Mouse (Mus musculus): ENCODE measurements around the gene Ergic3. TPM values are rescaled to one million over a fixed set of nuclear protein-coding genes. Genes with fewer than 3 reads are reported as not detected.
A peak's percentile ranks its signal among the peaks of the same experiment; 100 is the strongest.

Gene Ergic3
- polyA plus RNA-seq (2015; fragmentation: Nextera tagmentation; extraction: Ambion mirVana) = 239 and 246 TPM in 2 replicates

- Histone ChIP-seq H3K36me3 (peaks cover 33% of the 10 kb centered on the region), H3K9ac (peak within 1 kb of the TSS; percentile 90), H3K9me3 (no peaks in the 10 kb centered on the region), H3K4me2 (peak within 1 kb of the TSS; percentile 76), H3K27me3 (no peaks in the 10 kb centered on the region), H3K4me3 (peak within 1 kb of the TSS; percentile 92), H3K4me1 (peaks cover 9% of the 10 kb centered on the region), H3K27ac (peak within 1 kb of the TSS; percentile 74)
- ATAC-seq (ENCODE audit: insufficient number of reproducible peaks, low FRiP score, low TSS enrichment, low read depth) = peak; percentile 97
- WGBS = under 1% methylated on average over 42 of the region's 45 CpGs
Measured at GRCm38 (mm10) chr2:156007888-156008532, at the start of gene Ergic3, which contains the start of gene 6430550D23Rik. TSS of gene Ergic3 (plus strand) at chr2:156008045. TSS of gene 6430550D23Rik (minus strand) at chr2:156007977.

- no peak for ATAC-seq (ENCODE audit: insufficient number of reproducible peaks, low FRiP score, low TSS enrichment, low read depth)
- Histone ChIP-seq H3K4me2 (no peak overlapping the region), H3K9ac (no peak overlapping the region), H3K27ac (no peak overlapping the region), H3K9me3 (no peaks in the 10 kb centered on the region), H3K27me3 (no peaks in the 10 kb centered on the region), H3K4me3 (no peak overlapping the region), H3K4me1 (peaks cover 7% of the 10 kb centered on the region), H3K36me3 (peaks cover 40% of the 10 kb centered on the region)
- WGBS = 84% methylated on average over 5 of the region's 5 CpGs
Measured at GRCm38 (mm10) chr2:155959981-155960380, 47.9 kb upstream of the Ergic3 start.

GRCm38 (mm10) chr2:155961862-155962261, 46.0 kb upstream of the Ergic3 start:
- ATAC-seq (ENCODE audit: insufficient number of reproducible peaks, low FRiP score, low TSS enrichment, low read depth) = no peak
- Histone ChIP-seq H3K4me3 (no peak overlapping the region), H3K27ac (no peak overlapping the region), H3K4me2 (no peak overlapping the region), H3K27me3 (no peaks in the 10 kb centered on the region), H3K9ac (no peak overlapping the region), H3K4me1 (peaks cover 7% of the 10 kb centered on the region), H3K9me3 (no peaks in the 10 kb centered on the region), H3K36me3 (peaks cover 57% of the 10 kb centered on the region)
- WGBS = 77% methylated on average over 10 of the region's 10 CpGs

GRCm38 (mm10) chr2:155962991-155963390, 44.9 kb upstream of the Ergic3 start:
- Histone ChIP-seq H3K27ac (no peak overlapping the region), H3K27me3 (no peaks in the 10 kb centered on the region), H3K9me3 (no peaks in the 10 kb centered on the region), H3K4me2 (no peak overlapping the region), H3K4me3 (no peak overlapping the region), H3K36me3 (peaks cover 69% of the 10 kb centered on the region), H3K4me1 (peaks cover 2% of the 10 kb centered on the region), H3K9ac (no peak overlapping the region)
- WGBS = 31% methylated on average over 1 of the region's 1 CpGs
- ATAC-seq (ENCODE audit: insufficient number of reproducible peaks, low FRiP score, low TSS enrichment, low read depth) = no peak

DNA sequence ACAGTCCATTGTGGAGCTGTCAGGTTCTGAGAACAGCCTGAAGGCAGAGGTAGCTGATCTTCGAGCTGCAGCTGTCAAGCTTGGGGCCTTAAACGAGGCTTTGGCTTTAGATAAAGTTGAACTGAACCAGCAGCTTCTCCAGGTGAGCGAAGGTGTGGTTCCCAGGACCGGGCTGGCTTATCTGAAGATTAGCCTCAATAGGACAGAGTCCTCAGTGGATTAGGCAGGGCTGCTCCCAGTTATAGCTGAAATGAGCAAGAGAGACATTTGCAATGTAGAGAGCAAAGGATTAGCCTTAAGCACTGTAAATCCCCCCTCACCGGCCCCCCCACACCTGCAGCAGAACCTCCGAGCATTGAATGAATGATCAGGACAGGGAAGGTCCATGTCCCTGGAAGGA, 34.5 kb upstream of the Ergic3 start:
- H3K4me2 ChIP-seq = no peak overlapping the region
- H3K36me3 ChIP-seq = peaks cover 86% of the 10 kb centered on the region
- H3K27me3 ChIP-seq = no peaks in the 10 kb centered on the region
- no peaks in the 10 kb centered on the region for H3K4me1 ChIP-seq
- 83% methylated on average over 6 of the region's 6 CpGs for WGBS
- H3K9me3 ChIP-seq = no peaks in the 10 kb centered on the region
- no peak overlapping the region for H3K9ac ChIP-seq
- H3K4me3 ChIP-seq = no peak overlapping the region
- no peak for ATAC-seq (ENCODE audit: insufficient number of reproducible peaks, low FRiP score, low TSS enrichment, low read depth)
- H3K27ac ChIP-seq = no peak overlapping the region

GRCm38 (mm10) chr2:155974087-155974731, 33.6 kb upstream of the Ergic3 start:
- Histone ChIP-seq H3K4me2 (no peak overlapping the region), H3K4me1 (no peaks in the 10 kb centered on the region), H3K9me3 (no peaks in the 10 kb centered on the region), H3K27me3 (no peaks in the 10 kb centered on the region), H3K27ac (no peak overlapping the region), H3K36me3 (peaks cover 85% of the 10 kb centered on the region), H3K4me3 (no peak overlapping the region), H3K9ac (no peak overlapping the region)
- ATAC-seq (ENCODE audit: insufficient number of reproducible peaks, low FRiP score, low TSS enrichment, low read depth) = no peak
- WGBS = 81% methylated on average over 14 of the region's 14 CpGs

DNA sequence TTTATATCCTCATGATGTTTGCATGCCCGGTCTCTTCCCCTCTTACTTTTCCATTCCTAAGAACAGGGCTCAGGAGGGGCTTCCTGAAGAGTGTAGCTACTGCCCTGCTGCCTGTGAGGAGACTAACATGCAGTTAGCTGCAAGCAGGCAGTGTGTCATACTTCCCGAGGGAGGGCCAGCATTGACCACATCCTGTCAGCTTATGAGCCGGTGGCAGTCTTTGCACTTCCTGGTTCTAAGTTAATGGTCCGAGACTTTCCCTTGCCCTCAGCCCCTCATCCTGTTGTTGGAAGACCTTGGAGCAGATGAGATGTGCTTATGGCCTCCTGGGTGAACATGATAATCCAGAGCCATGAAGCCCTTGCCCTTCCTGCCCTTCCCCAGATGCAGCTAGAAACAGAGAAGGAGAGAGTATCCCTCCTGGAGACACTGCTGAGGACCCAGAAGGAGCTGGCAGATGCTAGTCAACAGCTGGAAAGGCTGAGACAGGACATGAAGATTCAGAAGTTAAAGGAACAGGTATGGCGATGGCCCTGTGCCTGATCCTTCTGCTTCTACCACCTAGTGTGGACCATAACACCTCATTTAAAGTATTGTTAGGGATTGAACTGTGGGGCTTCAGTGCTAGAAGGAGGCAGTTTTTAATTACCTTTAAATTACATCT, 28.4 kb upstream of the Ergic3 start:
- Histone ChIP-seq H3K27me3 (no peaks in the 10 kb centered on the region), H3K36me3 (peaks cover 90% of the 10 kb centered on the region), H3K4me1 (no peaks in the 10 kb centered on the region), H3K9ac (no peak overlapping the region), H3K9me3 (no peaks in the 10 kb centered on the region), H3K4me3 (no peak overlapping the region), H3K27ac (no peak overlapping the region), H3K4me2 (no peak overlapping the region)
- ATAC-seq (ENCODE audit: insufficient number of reproducible peaks, low FRiP score, low TSS enrichment, low read depth) = no peak
- 87% methylated on average over 5 of the region's 5 CpGs for WGBS

GRCm38 (mm10) chr2:155985776-155986175, 22.1 kb upstream of the Ergic3 start:
- Histone ChIP-seq H3K36me3 (peaks cover 99% of the 10 kb centered on the region), H3K9me3 (no peaks in the 10 kb centered on the region), H3K4me1 (no peaks in the 10 kb centered on the region), H3K27me3 (no peaks in the 10 kb centered on the region), H3K4me3 (no peak overlapping the region), H3K9ac (no peak overlapping the region), H3K4me2 (no peak overlapping the region), H3K27ac (no peak overlapping the region)
- ATAC-seq (ENCODE audit: insufficient number of reproducible peaks, low FRiP score, low TSS enrichment, low read depth) = no peak
- 84% methylated on average over 7 of the region's 7 CpGs for WGBS

DNA sequence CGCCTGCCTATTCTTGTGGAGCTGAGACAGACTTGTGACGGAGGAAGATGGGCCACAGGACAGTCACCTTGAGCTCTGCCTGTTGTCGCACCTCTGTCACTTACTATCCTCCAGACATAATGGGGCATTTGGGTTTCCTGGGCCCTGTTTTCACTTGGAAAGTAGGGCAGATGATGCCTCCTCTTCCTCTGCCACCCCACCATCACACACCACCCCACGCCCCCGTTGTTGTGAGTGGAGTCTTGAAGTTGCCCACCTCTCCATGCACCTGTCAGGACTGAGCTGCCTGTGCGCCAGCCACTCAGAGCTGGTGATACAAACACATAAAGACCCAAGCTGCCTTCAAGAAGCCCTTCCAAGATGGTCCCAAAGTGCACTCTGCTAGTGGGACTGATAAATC, 20.7 kb upstream of the Ergic3 start:
- ATAC-seq (ENCODE audit: insufficient number of reproducible peaks, low FRiP score, low TSS enrichment, low read depth) = no peak

DNA sequence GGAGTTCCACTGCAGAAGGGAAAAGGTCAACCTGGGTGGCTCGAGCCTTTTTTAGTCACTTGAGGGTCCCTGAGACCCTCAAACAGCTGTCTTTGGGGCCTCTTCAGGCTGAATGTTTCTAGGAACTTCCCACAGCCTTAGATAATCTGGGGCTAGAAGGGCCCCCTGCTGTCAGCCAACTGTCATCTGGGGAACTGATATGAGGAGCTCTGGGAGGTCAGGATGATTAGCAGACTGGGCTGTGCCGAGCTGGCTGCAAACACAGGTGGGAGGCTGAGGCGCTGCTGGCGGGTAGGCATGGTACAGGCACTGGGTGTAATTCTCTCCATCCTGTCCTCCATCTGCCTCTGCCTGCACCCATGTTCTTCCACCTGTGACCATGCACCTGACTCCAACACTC, 18.8 kb upstream of the Ergic3 start:
- H3K4me3 ChIP-seq = no peak overlapping the region
- H3K36me3 ChIP-seq = peaks cover 100% of the 10 kb centered on the region
- H3K9me3 ChIP-seq = no peaks in the 10 kb centered on the region
- no peaks in the 10 kb centered on the region for H3K27me3 ChIP-seq
- no peak overlapping the region for H3K27ac ChIP-seq
- WGBS = 74% methylated on average over 4 of the region's 4 CpGs
- no peaks in the 10 kb centered on the region for H3K4me1 ChIP-seq
- H3K4me2 ChIP-seq = no peak overlapping the region
- ATAC-seq (ENCODE audit: insufficient number of reproducible peaks, low FRiP score, low TSS enrichment, low read depth) = no peak
- no peak overlapping the region for H3K9ac ChIP-seq

More for the DNA sequence above, 20.7 kb upstream of the Ergic3 start:
- no peaks in the 10 kb centered on the region for H3K27me3 ChIP-seq
- H3K36me3 ChIP-seq = peaks cover 99% of the 10 kb centered on the region
- H3K4me2 ChIP-seq = no peak overlapping the region
- WGBS = 98% methylated on average over 6 of the region's 6 CpGs
- no peaks in the 10 kb centered on the region for H3K9me3 ChIP-seq
- no peak overlapping the region for H3K27ac ChIP-seq
- no peak overlapping the region for H3K9ac ChIP-seq
- H3K4me1 ChIP-seq = no peaks in the 10 kb centered on the region
- H3K4me3 ChIP-seq = no peak overlapping the region

DNA sequence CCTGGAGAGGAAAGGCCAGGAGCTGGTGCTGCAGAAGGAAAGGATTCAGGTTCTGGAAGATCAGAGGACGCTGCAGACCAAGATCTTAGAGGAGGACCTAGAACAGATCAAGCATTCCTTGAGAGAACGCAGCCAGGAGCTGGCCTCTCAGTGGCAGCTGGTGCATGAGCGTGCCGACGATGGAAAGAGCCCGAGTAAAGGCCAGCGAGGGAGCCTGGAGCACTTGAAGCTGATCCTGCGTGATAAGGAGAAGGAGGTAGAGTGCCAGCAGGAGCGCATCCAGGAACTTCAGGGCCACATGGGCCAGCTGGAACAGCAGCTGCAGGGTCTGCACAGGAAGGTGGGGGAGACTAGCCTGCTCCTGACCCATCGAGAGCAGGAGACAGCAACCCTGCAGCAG, 16.7 kb upstream of the Ergic3 start:
- no peaks in the 10 kb centered on the region for H3K4me1 ChIP-seq
- WGBS = 89% methylated on average over 10 of the region's 10 CpGs
- no peaks in the 10 kb centered on the region for H3K27me3 ChIP-seq

GRCm38 (mm10) chr2:155991863-155992321, 16.0 kb upstream of the Ergic3 start:
- 0 out of 2 replicates have a peak, but pooled peaks have one; percentile 53 for ATAC-seq (ENCODE audit: insufficient number of reproducible peaks, low FRiP score, low TSS enrichment, low read depth)
- Histone ChIP-seq H3K9ac (no peak overlapping the region), H3K27ac (peak overlapping the region; percentile 22), H3K36me3 (peaks cover 100% of the 10 kb centered on the region), H3K4me2 (no peak overlapping the region), H3K4me1 (no peaks in the 10 kb centered on the region), H3K4me3 (no peak overlapping the region), H3K9me3 (no peaks in the 10 kb centered on the region), H3K27me3 (no peaks in the 10 kb centered on the region)
- WGBS = 74% methylated on average over 14 of the region's 14 CpGs

More for the DNA sequence above, 16.7 kb upstream of the Ergic3 start:
- H3K27ac ChIP-seq = no peak overlapping the region
- ATAC-seq (ENCODE audit: insufficient number of reproducible peaks, low FRiP score, low TSS enrichment, low read depth) = no peak
- H3K36me3 ChIP-seq = peaks cover 100% of the 10 kb centered on the region
- H3K4me2 ChIP-seq = no peak overlapping the region
- no peak overlapping the region for H3K4me3 ChIP-seq
- no peak overlapping the region for H3K9ac ChIP-seq
- no peaks in the 10 kb centered on the region for H3K9me3 ChIP-seq

All from limb, embryonic 15.5 days (tissue).